Mouse (Mus musculus): ENCODE measurements around the gene Clcn6.
"Not testable (repeated sequence)": the region's sequence is repeated elsewhere in the genome, so short reads cannot be mapped to it uniquely, and the experiment has no call there.

Gene Clcn6

DNA sequence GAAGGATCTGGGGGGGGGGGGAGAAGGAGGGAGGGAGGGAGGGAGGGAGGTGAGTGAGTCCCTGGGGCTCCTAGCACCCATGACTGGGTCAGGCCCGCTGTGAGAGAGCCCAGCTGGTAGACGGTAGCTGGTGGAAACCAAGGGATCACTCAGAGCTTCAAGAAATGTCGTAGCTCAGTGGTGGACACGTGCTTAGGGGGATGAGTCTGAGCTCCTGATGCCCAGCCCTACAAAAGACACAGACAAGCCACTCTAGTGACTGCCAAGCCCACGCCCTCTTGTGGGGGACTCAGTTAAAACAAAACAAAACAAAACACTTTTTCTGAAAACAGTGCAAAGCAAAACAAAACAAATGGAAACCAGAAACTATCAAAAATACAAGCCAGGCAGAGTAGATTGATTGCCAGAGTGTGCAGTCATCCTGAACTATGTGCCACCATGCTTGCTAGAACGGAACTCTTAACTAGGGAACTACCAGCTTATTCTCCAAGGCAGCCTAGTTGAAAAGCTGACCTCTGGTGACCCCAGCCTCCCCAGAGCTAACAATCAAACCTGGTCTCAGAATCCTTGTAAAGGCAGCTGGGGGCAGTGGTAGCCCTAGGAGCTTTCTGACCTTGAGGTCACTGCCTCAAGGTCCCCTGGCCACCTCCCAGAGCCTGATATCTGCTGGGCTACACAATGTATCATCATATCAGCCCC is 27.2 kb upstream of the Clcn6 start:
- DNase-seq: peak; percentile 48 to 62

DNA sequence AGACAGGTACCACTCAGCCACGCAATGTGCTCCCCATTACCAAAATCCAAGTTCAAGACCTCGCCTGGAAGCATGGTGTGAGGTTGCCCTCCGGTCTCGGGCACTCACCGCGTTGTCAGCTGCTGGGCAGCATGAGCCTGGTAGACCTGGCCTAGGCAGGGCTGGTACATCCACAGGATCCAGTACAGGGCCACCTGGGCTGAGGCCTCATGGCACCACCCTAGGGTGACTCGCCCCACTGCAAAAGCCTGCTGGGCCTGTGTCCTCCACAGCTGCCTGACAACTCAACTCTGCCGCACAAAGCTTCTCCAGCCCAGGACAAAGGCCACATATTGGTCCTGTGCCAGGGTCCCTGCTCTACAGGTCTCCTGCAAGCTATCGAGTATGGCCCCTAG is 22.5 kb upstream of the Clcn6 start:
- DNase-seq: peak; percentile 15 to 20

DNA sequence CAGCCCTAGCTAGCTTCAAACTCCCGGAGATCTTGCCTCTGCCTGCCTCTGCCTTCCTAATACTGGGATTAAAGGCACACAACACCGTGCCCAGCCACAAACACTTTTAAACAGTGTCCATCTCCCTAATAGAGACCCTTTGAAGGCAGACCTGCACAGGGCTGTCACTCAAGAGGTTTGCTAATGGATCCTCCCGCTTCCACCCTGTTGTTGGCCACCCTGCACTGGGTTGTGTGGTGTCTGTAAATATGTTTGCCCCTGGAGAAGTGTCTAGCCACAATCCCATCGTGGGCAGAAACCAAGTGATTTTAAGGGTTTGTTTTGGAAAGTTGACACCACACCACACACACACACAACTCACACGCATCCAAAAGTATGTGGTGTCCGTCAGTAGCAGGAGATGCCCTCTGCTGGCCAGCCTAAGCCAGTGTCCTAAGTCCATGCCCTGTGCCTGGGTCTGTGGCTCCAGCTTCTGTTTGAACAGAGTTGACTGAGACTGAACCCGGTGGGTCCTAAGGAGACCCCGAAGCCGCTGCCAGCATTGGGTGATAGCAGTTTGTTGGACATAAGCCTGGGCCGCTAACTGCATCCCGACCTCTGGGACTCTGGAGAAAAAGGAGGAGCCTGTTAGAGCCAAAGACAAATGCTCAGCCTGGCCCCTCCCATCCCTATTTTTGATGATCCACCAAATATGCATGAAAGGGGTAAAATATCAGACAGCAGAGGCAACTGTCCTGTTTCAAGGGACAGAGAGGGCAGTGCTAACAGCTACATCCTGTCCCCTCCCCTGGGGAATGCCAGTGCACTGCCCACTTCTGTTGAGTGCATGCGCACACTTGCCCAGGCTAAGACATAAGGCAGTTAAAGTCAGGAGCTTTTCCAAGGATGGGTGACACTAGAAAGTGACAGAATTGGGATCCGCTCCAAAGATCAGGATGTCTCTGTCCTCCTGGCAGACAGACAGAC is 21.8 kb upstream of the Clcn6 start:
- peak; percentile 61 to 69 for DNase-seq

DNA sequence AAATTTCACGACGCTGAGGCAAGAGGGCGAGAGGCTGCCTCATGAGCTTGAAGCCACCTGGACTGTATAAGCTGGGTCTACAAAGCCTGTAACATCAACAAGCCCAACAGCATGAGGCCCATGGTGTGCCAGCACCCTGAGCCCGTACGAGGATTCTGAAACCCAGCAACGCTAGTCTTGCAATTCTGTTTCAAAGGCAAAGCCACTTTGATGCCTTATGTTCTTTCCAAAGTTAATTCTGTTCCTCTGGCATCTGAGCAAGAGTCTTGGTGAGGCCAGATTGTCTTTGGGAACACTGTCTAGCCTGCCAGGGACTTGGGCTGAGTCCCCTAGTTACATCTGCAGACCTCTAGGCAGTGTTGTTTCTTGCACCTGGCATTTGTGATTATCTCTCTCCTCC is 20.4 kb upstream of the Clcn6 start:
- DNase-seq: no peak

DNA sequence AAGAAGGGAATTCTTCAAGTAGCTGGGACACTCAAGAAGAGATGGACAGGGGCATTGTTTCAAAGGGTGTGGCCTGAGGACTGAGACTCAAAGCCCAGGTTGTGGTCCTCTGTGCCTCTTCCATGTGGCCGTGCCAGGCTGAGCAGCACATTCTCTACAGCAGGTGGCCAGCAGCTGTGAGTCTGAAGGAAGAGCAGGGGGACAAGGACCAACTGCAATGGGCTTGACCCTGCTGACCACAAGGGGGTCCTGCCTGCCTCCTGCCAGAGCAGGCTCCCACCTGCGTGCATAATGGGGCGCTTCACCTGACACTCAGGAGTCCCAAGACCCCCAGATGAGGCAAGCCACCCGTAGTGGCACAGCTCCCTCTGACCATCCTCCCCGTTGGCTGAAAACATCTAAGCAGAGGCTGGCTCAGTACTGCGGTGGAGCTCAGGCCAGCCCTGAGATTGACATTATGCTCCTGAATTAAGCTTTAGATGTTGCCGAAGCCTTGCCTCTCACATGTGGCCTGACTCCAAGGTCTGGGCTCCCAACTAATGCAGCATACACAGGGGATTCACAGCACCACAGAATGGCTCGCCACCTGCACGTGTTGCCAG is 19.7 kb upstream of the Clcn6 start:
- no peak for DNase-seq

DNA sequence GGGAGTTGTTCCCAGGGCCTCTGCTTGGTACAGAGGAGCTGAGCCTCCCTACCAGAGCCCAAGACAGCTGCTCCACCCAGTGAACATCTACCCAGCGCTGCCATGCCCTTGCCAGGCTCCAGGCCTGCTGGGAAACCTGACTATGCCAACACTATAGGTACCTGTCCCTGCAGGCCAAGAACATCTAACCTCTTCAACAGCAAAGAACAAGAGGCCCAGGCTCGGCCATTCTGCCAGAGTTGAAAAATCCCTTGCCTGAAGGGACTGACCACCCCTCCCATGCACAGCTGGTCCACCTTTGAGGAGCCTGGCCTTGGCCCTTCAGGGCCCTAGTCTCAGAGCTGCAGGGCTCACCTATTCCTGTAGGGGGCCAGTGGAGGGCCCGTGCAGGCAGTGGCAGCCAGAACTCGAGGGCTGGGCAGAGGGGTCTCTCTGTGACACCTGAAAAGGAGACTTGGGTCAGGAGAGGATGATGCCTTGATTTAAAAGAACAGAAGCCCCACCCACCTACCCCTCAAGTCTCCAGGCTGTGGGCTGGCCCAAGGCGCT is 19.1 kb upstream of the Clcn6 start:
- DNase-seq: no peak

DNA sequence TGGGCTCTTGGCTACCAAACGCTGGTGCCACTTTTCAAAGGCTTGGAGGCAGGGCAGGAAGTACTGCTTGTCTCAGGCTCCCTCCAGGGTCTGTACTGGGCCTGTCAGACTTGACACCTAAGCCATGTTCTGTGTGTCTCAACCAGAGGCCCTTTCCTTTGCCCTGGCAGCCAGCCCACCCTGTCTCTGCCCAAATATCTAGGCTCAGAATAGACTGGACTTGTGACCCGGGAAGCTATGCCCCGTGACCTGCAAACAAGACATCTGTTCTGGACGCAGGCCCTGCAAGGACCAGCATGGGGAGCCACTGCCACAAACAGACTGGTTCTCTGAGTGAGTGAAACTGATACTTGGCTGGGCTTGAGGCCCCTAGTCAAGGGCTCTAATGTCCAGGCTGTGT is 18.2 kb upstream of the Clcn6 start:
- DNase-seq: peak; percentile 71 to 82

DNA sequence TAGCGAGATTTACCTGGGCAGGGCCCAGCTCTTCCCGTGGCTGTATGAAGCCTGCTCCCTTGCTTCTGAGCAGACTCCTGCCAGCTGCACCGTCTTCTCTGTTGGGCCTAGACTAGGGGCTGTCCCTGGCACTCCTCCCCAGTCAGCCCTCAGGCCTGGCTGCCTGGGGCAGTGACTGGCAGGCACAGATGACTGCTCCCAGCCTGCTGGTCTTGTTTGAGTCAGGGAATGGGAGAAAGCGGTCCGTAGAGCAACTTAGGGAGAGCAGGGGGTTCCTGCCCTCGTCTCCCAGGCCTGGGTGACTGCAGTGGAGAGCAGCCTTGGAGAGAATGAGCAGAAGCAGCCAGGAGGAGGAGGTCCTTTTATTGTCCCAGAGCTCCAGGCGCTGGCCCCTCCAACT is 17.6 kb upstream of the Clcn6 start:
- DNase-seq: peak; percentile 56 to 57

DNA sequence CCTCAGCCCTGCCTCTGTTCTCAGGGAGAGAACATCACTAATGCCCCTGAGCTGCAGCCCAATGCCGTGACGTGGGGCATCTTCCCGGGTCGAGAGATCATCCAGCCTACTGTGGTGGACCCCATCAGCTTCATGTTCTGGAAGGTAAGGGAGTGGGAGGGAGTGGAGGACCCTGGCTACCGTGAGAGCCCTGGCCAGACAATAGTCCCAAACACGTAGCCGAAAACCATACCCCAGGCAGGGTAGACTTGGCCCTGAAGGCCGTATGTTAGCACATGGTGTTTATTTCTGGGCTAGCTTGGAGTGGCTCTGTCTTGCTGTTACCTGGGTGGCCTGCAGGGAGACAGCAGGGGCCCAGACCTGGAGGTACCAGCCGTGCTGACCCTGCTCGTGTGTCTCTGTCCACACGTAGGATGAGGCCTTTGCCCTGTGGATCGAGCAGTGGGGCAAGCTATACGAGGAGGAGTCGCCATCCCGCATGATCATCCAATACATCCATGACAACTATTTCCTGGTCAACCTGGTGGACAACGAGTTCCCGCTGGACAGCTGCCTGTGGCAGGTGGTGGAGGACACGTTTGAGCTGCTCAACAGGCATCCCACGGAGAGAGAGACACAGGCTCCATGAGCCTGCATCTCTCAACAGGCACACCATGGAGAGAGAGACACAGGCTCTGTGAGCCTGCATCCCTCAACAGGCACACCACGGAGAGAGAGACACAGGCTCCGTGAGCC is 16.5 kb upstream of the Clcn6 start:
- peak in 1 of 2 experiments; percentile 44 for DNase-seq

DNA sequence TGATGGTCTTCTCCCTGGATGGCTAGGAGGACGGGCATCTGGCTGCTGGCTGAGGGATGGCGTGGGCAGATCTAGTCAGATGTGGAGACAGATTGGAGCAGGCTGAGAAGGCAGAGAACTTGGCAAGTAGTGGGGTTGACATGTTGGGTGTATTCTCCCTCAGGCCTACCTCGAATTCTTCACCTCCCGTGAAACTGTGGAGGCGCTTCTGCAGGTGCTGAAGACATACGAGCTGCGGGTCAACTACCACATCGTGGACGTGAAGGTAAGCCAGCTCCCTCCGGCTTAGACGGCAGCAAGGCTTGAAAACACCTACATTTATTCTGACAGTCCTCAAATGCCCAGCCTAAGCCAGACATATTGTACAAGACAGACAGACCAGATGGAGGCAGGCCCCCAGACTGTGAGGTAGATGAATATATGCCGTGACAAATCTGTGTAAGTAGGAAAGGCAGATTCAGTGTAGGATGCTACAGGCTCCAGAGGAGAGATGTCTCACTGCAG is 14.8 kb upstream of the Clcn6 start:
- DNase-seq: no peak

DNA sequence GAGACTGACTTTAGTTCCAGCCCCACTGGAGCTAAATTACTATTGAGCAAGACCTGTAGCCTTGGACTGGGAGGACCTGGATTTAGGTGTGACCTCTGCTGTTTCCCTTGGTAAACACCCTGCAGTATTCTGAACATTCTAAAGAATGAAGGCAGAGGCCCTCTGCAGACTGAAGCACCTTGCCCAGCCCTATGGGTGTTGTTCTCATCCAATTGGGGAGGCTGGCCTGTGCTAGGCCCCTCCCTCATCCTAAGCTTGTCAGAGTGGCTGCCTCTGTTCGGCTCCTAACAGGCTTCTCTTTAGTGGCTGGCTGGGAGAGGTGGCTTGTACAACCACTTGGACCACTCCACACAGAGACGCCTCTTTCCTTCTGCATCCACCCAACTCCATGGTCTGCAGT is 14.4 kb upstream of the Clcn6 start:
- no peak for DNase-seq

DNA sequence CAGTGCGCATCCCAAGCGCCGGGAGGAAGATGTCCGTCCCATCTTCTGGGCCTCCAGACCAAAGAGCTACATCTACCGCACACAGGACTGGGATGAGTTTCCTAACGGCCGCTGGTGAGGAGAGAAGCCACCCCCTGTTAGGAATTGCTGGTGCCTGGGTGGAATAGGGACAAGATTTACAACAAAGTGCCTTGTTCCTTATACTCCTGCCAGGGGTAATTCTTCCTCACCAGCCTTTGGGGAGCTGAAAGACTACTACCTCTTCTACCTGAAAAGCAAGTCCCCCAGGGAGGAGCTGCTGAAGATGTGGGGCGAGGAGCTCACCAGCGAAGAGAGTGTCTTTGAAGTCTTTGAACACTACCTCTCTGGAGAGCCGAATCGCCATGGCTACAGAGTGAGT is 13.3 kb upstream of the Clcn6 start:
- no peak for DNase-seq

DNA sequence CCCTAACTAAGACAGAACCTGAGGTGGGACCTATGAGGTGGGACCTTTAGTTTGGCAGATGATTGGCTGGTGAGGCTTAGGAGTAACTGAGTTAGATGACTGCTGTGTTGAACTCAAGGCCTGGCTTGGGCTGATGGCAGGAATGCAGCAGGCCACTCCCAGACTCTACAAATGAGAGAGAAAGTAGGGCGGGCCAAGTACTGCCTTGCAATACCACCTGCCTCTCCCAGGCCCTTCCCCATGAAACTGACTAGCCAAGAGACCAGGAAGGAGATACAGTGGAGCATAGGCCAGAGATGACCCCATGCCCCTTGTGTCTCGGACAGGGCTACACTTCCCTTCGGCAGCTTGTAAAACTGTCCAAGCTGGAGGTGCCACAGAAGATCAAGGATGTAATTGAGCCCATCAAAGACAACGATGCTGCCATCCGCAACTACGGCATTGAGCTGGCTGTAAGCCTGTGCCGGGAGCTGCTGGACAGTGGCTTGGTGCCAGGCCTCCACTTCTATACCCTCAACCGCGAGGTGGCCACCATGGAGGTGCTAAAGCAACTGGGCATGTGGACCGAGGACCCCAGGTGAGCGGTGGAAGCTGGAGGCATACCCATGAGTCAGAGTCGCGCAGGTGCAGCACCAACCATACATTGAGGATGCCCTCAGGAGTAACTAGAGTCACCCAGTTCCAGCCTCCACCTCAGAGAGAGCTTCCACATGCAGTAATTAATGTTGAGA is 12.6 kb upstream of the Clcn6 start:
- DNase-seq: no peak

DNA sequence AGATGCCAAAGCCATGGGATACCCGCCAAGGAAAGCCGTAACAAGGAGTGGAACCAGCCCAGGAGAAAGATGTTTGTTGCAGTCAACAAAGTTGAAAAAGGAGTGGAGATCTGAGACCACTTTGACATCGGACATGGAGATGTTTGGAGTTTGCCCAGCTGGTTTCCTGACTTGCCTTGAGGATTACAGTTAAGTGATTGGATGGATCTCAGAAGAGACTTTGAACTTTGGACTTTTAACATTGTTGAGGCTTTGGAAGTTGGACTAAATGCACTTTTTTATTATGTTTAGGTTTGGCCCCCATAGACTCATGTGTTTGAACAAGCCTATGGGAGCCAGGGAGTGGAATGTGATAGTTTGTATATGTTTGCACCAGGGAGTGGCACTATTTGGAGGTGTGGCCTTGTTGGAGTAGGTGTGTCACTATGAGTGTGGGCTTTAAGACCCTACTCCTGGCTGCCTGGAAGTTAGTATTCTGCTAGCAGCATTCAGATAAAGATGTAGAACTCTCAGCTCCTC is 11.8 kb upstream of the Clcn6 start:
- DNase-seq: not testable (repeated sequence)

DNA sequence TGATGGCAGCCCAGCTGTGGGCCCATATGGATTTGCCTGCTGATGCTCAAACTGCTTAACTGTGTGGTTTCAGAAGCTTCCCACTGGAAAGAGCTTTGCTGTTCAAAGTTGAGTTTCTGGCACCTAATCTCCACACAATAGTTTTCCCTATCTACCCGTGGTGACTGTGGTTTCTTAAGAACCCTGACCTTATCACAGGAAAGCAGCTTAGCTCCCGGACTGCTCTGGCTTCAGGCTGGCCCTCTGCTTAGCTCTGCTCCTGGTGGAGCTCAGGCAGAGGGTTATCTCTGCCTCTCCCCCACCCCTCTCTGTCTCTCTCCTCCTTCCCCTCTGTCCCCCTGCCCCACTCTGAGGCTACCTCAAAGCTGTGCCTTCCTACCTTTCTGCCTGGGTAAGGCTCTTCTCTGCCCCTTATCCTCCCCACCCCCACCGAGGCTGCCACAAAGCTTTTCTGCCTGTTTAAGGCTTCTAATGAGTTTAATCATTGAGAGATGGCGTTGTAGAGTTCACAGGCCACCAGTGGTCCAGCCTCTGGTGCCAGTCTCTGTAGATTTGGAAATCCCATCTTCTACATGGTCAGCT is 7.9 kb upstream of the Clcn6 start:
- DNase-seq: no peak

DNA sequence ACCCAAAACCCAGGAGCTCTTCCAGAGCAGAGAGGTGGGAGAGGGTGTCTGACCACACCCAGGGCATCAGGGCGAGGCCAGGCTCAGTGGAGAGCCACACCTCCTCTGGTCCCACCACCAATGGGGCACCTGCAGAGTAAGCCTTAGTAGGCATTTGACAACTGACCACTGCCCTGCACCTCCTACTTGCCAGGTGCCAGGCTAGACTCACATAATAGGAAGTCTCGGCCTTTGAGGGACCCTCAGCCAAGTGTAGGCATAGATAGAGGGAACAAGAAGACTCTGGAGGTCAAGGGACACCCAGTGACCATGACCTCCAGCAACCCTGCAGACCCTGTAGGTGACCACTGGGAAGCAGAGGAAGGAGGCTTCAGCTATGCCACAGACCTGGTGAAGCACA is 5.5 kb upstream of the Clcn6 start:
- no peak for DNase-seq

DNA sequence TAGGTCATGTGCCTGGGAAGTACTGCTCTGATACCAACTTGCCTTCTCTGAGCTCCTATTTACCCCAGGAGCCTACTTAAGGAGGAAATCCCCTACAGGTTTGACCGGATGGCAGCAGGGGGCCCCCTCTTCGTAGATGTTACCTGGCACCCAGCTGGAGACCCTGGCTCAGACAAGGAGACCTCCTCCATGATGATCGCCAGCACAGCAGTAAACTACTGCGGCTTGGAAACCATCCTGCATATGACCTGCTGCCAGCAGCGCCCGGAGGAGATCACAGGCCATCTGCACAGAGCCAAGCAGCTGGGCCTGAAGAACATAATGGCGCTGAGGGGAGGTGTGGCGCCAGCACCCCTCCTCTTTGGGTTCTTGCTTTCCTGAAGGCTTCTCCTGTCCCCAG is 4.7 kb upstream of the Clcn6 start:
- DNase-seq: peak in 1 of 2 experiments; percentile 62

DNA sequence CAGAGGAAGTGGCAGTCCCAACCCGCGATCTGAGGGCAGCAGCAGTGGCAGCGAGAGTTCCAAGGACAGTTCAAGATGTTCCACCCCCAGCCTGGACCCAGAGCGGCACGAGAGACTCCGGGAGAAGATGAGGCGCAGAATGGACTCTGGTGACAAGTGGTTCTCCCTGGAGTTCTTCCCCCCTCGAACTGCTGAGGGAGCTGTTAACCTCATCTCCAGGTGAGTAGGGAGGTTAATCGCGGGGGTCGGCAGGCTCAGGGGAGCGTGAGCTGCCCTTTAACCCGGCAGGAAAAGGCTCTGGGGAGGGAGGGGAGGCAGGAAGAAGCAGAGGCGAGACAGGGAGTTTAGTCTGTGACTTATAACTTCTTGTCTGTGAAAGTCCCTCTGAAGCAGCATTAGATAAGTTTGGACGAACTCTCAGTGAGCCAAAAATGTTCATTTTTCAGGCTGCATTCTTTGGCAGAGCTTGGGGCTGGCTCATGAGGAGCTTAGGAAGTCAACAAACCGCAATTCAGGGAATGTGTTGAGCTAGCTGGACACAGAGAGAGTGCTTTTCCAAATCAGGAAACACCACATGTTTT is 3.1 kb upstream of the Clcn6 start:
- peak in 1 of 2 experiments; percentile 46 for DNase-seq

DNA sequence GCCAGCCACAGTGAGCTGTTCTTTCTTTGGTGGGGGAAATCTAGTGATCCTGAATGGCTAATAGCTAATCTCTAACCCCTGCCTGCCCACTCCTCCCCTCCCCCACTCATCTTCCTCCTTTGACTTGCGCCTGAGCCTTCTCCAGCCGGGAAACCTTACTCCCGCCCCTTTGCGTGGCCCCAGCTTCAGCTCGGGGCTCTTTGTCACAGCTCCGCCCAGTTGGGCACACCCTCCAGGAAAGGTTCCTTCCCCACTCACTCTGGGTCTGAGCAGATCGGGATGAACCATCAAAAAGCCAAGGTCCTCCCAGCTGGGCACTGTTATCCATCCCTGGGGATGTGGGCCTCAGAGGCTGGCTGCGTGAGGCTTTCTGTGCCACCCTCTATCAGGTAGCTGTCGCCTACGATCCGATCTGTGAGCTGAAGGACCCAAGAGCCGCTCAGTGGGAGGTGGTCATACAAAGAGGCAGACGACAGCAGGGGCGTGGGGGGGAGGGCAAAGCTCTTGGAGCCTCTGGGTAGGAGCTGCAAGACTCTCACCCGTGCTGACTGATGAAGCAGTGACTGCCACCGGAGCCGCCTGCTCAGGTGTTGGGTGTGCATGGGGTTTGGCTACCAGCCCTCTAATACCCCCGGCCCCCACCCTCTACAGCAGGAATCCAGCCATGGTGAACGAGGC is 2.5 kb upstream of the Clcn6 start:
- DNase-seq: peak; percentile 64 to 66

All from cerebellum, postnatal 14 days (tissue).